Mouse (Mus musculus): Measurements from ENCODE around the gene Krt18. TPM values are rescaled to one million over a fixed set of nuclear protein-coding genes. Genes with fewer than 3 reads are reported as not detected.
A peak's percentile ranks its signal among the peaks of the same experiment; 100 is the strongest.
"Not testable (repeated sequence)": the region's sequence is repeated elsewhere in the genome, so short reads cannot be mapped to it uniquely, and the experiment has no call there.

The Krt18 gene
- total RNA-seq, 2 experiments from 2014 or later = 0.42 to 1.6 TPM

DNA sequence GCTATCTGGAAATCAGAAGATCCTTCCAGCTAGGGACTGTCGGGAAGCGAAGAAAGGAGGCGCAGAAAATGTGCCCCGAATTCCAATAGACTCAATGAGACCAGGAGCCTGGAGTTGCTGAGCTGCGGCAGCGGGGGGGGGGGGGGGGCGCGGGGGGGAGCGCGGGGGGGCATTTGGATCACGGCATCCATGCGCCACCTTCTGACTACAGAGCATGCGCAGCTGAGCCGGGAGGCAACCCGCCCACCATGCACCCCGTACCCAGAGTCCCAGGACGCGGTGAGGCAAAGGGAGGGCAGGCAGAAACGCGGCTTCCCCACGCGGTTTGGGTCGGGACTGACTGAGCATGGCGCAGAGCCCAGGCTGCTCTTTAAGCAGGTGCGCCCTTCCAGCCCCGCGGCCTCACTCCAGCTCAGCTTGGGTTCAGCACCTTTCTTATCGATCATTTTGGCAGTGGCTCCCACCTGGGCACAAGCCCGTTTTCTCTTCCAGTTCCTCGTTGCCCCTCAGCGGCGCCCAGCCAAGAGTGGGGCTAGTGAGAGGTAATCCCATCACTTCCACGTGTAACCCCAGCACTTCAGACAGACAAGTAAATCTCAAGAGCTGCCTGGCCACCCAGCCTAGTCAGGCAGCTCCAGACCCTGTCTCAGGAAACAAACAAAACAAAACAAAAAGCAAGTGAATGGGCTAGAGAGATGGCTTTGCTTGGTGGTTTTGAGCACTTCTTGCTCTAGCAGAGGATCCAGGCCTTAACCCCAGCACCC, 24.1 kb downstream of the Krt18 start:
- peak; percentile 35 for DNase-seq

DNA sequence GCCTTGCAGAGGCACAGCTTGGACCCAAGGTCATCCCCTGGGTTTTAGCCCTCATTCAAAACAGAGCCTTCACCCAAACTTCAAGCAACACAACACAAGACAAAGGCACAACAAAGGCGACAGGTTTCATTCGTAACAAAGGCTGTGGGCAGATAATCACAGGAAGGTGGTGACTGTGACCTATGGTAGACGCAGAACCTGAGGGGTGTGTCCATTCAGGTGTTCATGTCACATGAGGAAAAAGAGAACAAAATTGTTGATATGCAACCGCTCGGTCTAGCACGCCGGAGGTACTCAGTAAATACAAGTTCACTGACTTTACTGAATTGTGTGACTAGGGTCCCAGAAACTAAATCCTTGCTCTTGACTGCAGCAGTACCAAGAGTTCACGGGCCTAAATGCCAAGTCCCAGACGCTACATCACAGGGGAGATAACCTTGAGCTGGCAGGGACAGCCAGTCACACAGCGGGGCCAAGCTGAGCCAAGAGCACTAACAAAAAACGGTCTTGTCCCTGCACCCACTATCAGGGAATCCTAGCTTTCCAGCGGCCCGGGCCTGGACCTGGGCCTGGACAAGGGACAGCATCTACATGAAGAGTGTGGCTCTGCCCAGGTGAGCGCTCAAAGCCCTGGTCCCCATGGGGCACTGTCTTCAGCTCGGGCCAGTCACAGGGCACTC, 28.7 kb downstream of the Krt18 start:
- intact Hi-C loops (cut with DNase I; ENCODE audit: low total_unique reads) = no loop called here
- no peak for DNase-seq

More for the DNA sequence above, 24.1 kb downstream of the Krt18 start:
- intact Hi-C loops (cut with DNase I; ENCODE audit: low total_unique reads) = no loop called here

DNA sequence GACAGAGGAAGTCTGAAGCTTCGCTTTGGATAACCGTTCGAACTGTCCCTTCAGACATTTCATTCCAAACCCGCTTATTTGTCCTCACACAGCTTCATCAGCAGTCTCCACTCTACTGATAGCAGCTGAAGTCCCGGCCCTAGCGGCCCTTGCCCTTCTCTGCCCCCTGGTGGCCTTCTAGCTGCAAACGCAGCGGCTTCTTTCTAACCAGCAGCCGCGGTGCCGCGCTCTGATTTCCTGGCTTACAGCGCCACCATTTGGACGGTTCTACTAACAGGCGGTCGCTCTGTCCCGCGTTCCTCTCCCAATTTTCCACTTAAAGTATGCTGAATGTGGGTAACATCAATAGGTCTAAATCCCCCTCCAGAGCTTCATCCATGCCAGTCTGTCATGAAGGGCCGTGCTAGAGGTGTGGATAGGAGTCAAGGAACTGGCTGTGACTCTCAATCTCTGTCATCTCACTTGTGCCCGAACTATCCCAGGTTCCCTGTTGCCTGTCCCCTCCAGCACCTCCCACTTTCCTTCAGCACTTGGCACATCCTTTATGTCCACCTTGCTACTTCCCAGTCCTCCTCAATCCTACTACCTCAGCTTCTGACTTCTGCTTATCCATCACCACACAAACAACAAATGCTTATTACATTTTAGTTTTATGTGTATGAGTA, 37.8 kb downstream of the Krt18 start:
- intact Hi-C loops (cut with DNase I; ENCODE audit: low total_unique reads) = loop anchor here (2.0 to 10.0 kb wide), 4 partner anchors 75 to 731 kb away; partner anchors contain the start of gene Krt84
- DNase-seq = peak; percentile 94

DNA sequence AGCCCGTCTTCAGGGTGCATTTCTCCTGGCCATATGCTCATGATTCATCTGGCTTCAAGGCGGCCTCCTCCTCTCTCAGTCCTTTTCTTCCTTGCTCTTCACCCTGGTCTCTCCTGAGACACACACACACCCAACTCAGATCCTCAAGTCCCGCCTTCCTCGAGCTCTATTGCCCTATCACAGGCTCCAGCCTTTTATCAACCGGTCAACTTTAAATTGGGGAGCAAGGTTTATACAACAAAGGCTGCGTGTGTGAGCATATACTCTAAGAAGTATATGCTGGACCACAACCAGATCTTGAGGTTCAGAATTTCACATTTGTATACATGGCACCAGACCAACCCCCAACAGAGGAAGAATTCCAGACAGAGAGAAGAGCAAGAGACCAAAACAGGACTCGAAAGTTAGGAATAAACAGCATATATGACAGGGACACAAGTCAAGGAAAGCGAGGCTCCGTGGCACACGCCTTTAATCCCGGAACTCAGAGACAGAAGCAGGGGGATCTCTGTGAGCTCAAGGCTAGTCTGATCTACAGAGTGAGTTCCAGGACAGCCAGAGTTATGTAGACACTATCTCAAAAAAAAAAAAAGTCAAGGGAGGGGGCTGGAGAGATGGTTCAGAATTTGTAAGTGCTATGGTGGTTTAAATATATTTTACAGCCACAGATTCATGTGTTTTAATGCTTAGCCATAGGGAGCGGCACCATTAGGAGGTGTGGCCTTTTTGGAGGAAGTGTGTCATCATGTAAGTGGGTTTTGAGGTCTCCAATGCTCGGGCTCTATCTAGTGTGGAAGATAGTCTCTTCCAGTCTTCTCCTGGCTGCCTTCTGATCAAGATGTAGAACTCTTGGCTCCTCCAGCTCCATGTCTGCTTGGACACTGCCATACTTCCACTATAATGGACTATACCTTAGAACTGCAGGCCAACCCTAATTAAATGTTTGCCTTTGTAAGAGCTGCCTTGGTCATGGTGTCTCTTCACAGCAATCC, 42.8 kb downstream of the Krt18 start:
- DNase-seq = no peak
- intact Hi-C loops (cut with DNase I; ENCODE audit: low total_unique reads) = no loop called here

DNA sequence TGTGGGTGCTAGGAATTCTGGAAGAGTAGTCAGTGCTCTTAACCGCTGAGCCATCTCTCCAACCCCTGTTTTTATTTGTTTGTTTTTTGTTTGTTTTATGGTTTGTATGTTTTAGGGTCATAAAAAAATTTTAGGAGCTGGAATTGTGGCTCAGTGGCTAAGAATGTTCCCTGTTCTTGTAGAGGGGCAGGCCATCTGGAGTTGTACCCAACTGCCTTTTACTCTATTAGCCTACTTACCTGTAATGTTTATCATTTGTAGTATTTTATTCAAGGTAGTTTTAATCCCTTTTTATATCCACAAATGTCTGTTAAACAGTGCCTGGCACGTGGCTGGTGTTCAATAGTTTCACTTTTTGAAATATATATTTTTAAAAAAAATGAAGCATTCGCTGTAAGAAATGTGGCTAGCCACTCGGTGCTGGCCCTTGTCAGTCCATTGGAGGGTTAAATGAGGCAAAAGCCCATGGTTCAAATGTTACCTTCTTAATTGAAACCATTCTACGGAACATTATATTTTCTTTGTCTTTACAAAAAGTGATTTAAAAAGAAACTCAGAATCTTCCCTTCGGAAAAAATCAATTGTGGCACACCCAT, 45.1 kb downstream of the Krt18 start:
- no peak for DNase-seq
- intact Hi-C loops (cut with DNase I; ENCODE audit: low total_unique reads) = no loop called here

DNA sequence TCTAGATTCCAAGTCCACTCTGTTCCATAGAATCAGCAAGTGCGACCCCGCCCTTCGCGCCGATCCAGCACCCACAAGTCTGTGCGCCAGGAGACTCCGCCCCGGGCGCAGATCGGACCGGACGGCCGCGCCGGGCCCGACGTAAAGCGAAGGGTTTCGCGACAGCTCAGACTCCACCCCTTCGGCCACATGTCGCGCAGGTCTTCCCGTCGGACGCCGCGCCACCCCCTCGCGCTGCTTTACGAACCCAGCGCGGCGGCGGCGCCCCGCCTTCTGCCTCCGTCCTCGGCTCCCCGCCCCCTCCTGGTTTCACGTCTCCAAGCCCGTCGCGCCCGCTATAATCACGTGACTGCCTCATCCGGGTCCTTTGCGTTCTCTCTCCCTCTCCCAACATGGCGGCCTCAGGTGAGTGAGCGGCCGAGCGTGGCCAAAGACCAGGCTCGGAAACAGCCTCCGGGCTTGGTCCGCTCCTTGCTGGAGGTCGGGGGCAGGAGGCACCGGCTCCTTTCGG, 45.6 kb downstream of the Krt18 start, which contains the start of gene Eif4b:
Eif4b (plus strand) TSS at position 215 of the 511 bp plus-strand sequence.
- DNase-seq = peak; percentile 100
- intact Hi-C loops (cut with DNase I; ENCODE audit: low total_unique reads) = no loop called here

DNA sequence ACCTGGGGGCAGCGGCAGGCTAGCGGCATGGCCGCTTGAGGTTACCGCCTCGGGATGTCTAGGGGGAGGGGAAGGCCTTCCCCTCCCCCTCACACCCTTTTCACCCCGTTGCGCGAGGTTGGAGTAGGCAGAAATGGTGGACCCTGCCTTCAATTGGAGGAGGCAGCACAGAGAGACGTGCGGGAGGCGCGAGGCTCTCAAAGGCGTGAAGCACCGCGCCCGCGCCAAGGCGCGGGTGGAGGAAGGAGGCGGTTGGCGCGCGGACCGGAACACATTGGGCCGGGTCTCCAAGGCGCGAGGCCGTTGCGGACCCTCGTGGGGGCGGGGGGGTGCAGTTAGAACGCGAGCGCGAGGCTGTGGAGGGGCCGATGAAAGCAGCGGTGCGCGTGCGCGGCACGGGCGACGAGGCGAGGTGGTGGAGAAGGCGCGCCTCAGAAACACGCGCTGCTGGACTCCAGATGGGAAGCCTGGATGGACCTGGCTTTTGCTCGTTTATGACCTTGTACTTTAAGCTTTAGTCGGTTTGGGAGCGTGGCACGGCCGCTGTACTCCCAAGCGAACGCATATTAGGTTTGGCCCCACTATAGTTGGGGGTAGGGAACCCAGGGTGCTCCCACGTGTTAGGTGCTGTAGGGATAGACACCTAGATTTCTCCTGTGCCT, 46.2 kb downstream of the Krt18 start:
- intact Hi-C loops (cut with DNase I; ENCODE audit: low total_unique reads) = no loop called here
- peak; percentile 70 for DNase-seq

DNA sequence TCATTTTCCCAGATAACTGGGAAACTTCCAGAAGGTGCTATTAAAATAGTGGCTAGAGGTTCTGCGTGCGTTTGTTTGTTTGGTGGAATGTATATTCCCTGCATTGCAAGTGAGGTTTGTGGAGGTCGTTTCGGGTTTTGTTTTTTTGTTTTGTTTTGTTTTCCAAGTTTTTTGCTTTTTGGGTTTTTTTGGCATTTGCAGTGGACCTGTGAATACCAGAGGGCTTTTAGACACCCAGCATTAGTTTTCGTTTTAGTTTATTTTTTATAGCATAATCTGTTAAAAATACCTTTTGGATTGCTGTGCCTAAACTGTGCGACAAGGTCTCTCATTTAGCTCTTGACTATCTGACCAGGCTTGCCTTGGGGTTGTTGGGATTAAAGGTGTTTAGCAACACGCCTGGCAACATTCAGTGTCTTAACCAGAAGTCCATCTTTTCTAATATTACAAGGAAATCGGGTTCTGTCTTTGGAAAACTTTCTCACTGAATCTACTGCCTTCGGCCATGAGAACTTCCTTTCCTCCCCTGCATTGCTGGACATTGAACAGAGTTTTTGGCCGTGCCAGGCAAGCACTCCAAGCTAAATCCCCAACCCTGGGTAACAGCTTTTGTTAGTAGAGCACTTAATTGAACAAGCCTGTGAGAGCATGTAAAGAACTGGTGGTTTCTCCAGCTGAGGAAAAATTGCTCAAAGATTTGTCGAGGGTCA, 47.1 kb downstream of the Krt18 start:
- intact Hi-C loops (cut with DNase I; ENCODE audit: low total_unique reads) = no loop called here
- DNase-seq = no peak

DNA sequence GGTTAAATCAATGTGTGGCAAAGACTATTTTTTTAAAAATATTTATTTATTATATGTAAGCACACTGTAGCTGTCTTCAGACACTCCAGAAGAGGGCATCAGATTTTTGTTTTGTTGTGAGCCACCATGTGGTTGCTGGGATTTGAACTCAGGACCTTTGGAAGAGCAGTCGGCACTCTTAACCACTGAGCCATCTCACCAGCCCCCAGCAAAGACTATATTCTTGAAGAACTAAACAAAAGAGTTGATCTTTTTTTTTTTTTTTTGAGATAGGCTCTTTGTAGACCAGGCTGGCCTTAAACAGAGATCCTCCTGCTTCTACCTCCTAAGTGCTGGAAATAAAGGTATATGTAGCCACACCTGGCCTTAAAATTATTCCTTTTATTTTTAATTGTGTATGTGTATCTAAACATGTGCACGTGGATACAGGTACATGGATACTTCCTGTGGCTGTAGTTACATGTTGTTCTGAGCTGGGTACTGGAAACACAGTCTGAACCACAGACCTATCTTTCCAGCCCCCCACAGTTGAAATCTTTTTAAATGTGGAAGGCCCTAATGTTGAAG, 49.2 kb downstream of the Krt18 start:
- intact Hi-C loops (cut with DNase I; ENCODE audit: low total_unique reads) = no loop called here
- DNase-seq = no peak

DNA sequence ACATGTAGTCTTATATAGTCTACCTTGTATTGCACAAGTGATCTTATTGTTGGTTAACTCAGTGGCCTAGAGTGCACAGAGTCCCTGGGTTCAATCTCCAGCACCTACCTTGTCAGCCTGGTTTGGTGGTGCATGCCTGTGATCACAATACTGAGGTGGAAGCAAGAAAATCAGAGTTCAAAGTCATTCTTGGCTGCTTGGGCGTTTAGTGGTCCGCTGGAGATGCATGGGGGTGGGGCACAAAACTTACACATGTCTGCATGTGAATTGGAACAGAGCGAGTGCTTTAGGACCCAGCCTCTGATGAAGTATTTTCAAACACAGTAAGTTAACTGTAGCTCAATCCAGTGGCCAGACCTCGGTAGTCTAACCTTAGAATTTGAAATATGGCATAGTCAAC, 51.2 kb downstream of the Krt18 start:
- intact Hi-C loops (cut with DNase I; ENCODE audit: low total_unique reads) = no loop called here
- DNase-seq = no peak

DNA sequence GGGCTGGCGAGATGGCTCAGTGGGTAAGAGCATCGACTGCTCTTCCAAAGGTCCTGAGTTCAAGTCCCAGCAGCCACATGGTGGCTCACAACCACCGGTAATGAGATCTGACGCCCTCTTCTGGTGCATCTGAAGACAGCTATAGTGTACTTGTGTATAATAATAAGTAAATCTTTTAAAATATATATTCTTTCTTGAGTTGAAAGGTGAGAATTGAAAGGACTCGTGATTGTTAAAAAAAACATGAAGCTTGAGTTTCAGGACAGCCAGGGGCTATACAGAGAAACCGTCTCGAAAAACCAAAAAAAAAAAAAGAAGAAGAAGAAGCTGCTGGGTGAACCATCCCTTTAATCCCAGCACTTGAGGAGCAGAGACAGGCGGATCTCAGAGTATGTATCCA, 51.9 kb downstream of the Krt18 start:
- DNase-seq; intact Hi-C loops (cut with DNase I; ENCODE audit: low total_unique reads): not testable (repeated sequence)

DNA sequence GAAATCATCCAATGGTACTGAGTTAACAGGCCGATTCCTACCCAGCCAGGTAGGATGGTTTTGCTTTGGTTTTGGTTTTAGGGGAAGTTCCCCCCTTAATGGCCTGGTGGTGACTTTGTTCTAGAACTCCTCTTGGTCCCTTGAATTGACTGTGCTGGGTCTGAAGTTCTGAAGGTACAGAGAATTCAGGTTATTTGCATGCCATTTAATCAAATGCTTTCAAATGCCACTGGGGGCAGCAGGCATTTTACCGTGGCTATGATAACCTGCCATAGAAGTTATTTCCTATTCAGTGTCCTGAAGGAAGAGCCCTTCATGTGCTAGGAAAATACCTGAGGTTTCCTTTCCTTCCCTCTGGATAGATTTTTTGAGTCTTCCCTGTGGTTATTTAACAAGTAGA, 52.4 kb downstream of the Krt18 start:
- intact Hi-C loops (cut with DNase I; ENCODE audit: low total_unique reads) = no loop called here
- no peak for DNase-seq

Other genes starting within 250 kb of the Krt18 start
- not detected for gene Krt72, start 241.7 kb upstream of the Krt18 start, total RNA-seq (2021)
- not detected for gene Krt73, start 225.8 kb upstream of the Krt18 start, total RNA-seq (2021)
- gene Krt2, start 210.0 kb upstream of the Krt18 start, total RNA-seq (2021) = not detected
- not detected for gene Krt1, start 177.4 kb upstream of the Krt18 start, total RNA-seq (2021)
- not detected for gene Krt77, start 158.5 kb upstream of the Krt18 start, total RNA-seq (2021)
- gene Krt76, start 135.3 kb upstream of the Krt18 start, total RNA-seq (2021) = not detected
- gene Krt4, start 103.4 kb upstream of the Krt18 start, total RNA-seq (2021) = under 1 TPM in 1 of 2 experiments, not detected in 1; 0.16 TPM
- not detected for gene Krt79, start 87.9 kb upstream of the Krt18 start, total RNA-seq (2021)
- not detected for gene Krt78, start 73.9 kb upstream of the Krt18 start, total RNA-seq (2021)
- under 1 TPM; 0.49 to 0.92 TPM for gene Krt8, start 23.7 kb upstream of the Krt18 start, total RNA-seq (2021)
- 100 to 1,000 TPM; 130 to 139 TPM for gene Eif4b, start 45.6 kb downstream of the Krt18 start, total RNA-seq (2021)
- 10 to 100 TPM; 29.8 to 45.6 TPM for gene Tns2, start 72.2 kb downstream of the Krt18 start, total RNA-seq (2021)
- gene Spryd3, start 108.1 kb downstream of the Krt18 start, total RNA-seq (2021) = 10 to 100 TPM; 10.0 to 12.0 TPM
- 10 to 100 TPM; 65.6 to 80.6 TPM for gene Igfbp6, start 116.2 kb downstream of the Krt18 start, total RNA-seq (2021)
- gene Soat2, start 122.3 kb downstream of the Krt18 start, total RNA-seq (2021) = under 1 TPM in 1 of 2 experiments, not detected in 1; 0.13 TPM
- gene Zfp740, start 175.1 kb downstream of the Krt18 start, total RNA-seq (2021) = 10 to 100 TPM; 27.6 to 30.5 TPM
- 10 to 100 TPM; 14.1 to 15.6 TPM for gene Csad, start 176.5 kb downstream of the Krt18 start, total RNA-seq (2021)
- gene Itgb7, start 203.8 kb downstream of the Krt18 start, total RNA-seq (2021) = 1 to 10 TPM; 1.0 to 1.1 TPM
- 10 to 100 TPM; 12.9 to 13.2 TPM for gene Rarg, start 229.3 kb downstream of the Krt18 start, total RNA-seq (2021)
- gene Gm9918, start 242.4 kb downstream of the Krt18 start, total RNA-seq (2021) = not detected

Data from gastrocnemius, postnatal 14 days (tissue).